Mouse (Mus musculus) macrophage (primary cell): ENCODE data around the gene Mylk3. TPM values are rescaled to one million over a fixed set of nuclear protein-coding genes. Genes with fewer than 3 reads are reported as not detected.

Source experiments
- H3K27ac ChIP-seq: fragments of 350-480 bp; formaldehyde crosslinking; 2 replicates; pipeline ENCODE4 v1.9.0; 2021
- H3K36me3 ChIP-seq: fragments of 350-480 bp; formaldehyde crosslinking; 2 replicates; pipeline ENCODE4 v1.9.0; 2021; ENCODE audit errors: inconsistent target
- H3K4me3 ChIP-seq: fragments of 350-480 bp; formaldehyde crosslinking; 2 replicates; pipeline ENCODE4 v1.9.0; 2021; ENCODE audit errors: inconsistent target
- H3K79me2 ChIP-seq: fragments of 350-480 bp; formaldehyde crosslinking; 2 replicates; pipeline ENCODE4 v1.9.0; 2021; ENCODE audit errors: inconsistent target
- WGBS: methylation state at CpG from one replicate; pipeline ENCODE4 v1.1.7; 2026; ENCODE audit warnings: inconsistent platforms; ENCODE audit not compliant: missing documents; 5-methylcytosine and 5-hydroxymethylcytosine counted together
- polyA plus RNA-seq: library from polyadenylated mRNA; stranded (reverse); fragments of 250-400 nt; gene quantifications from 3 replicates; pipeline ENCODE4 v1.2.4, GENCODE M21; 2018; ENCODE audit warnings: inconsistent platforms

Mylk3 gene
- polyA plus RNA-seq, 1 experiment from 2014 or later, result 0.06 TPM

- Histone ChIP-seq H3K4me3 (no peak overlapping the region), H3K27ac (no peak overlapping the region), H3K79me2 (no peaks in the 10 kb centered on the region), H3K36me3 (no peaks in the 10 kb centered on the region)
- 87% methylated on average over 4 of the region's 4 CpGs for WGBS
Measured at GRCm38 (mm10) chr8:85398548-85398947, 12.4 kb upstream of the Mylk3 start.

- WGBS, result 54% methylated on average over 5 of the region's 5 CpGs
- H3K4me3 ChIP-seq, result no peak overlapping the region
Measured at GRCm38 (mm10) chr8:85397508-85397907, 11.4 kb upstream of the Mylk3 start.

GRCm38 (mm10) chr8:85396432-85397079, 10.4 kb upstream of the Mylk3 start:
- no peaks in the 10 kb centered on the region for H3K79me2 ChIP-seq
- 88% methylated on average over 5 of the region's 5 CpGs for WGBS
- H3K36me3 ChIP-seq, result no peaks in the 10 kb centered on the region
- H3K27ac ChIP-seq, result no peak overlapping the region
- H3K4me3 ChIP-seq, result no peak overlapping the region

More at GRCm38 (mm10) chr8:85397508-85397907, 11.4 kb upstream of the Mylk3 start:
- Histone ChIP-seq H3K36me3 (no peaks in the 10 kb centered on the region), H3K27ac (no peak overlapping the region), H3K79me2 (no peaks in the 10 kb centered on the region)

GRCm38 (mm10) chr8:85395681-85396431, 9.7 kb upstream of the Mylk3 start:
- Histone ChIP-seq H3K36me3 (no peaks in the 10 kb centered on the region), H3K79me2 (no peaks in the 10 kb centered on the region), H3K27ac (no peak overlapping the region), H3K4me3 (no peak overlapping the region)
- 66% methylated on average over 8 of the region's 8 CpGs for WGBS

GRCm38 (mm10) chr8:85395017-85395416, 8.9 kb upstream of the Mylk3 start:
- Histone ChIP-seq H3K27ac (no peak overlapping the region), H3K79me2 (no peaks in the 10 kb centered on the region), H3K36me3 (no peaks in the 10 kb centered on the region), H3K4me3 (no peak overlapping the region)
- 75% methylated on average over 3 of the region's 3 CpGs for WGBS

- no peak overlapping the region for H3K27ac ChIP-seq
- no peak overlapping the region for H3K4me3 ChIP-seq
- no peaks in the 10 kb centered on the region for H3K79me2 ChIP-seq
- H3K36me3 ChIP-seq, result no peaks in the 10 kb centered on the region
- 92% methylated on average over 6 of the region's 6 CpGs for WGBS
Measured at GRCm38 (mm10) chr8:85393199-85393598, 7.1 kb upstream of the Mylk3 start.

GRCm38 (mm10) chr8:85391438-85391837, 5.3 kb upstream of the Mylk3 start:
- Histone ChIP-seq H3K27ac (no peak overlapping the region), H3K79me2 (no peaks in the 10 kb centered on the region), H3K36me3 (no peaks in the 10 kb centered on the region), H3K4me3 (no peak overlapping the region)
- WGBS, result 100% methylated on average over 1 of the region's 1 CpGs

GRCm38 (mm10) chr8:85381926-85382325, 4.2 kb downstream of the Mylk3 start:
- Histone ChIP-seq H3K79me2 (no peaks in the 10 kb centered on the region), H3K27ac (no peak overlapping the region), H3K36me3 (no peaks in the 10 kb centered on the region), H3K4me3 (no peak overlapping the region)
- WGBS, result 92% methylated on average over 4 of the region's 4 CpGs

GRCm38 (mm10) chr8:85380824-85381209, 5.3 kb downstream of the Mylk3 start:
- WGBS, result 49% methylated on average over 8 of the region's 8 CpGs
- no peaks in the 10 kb centered on the region for H3K36me3 ChIP-seq
- no peak overlapping the region for H3K27ac ChIP-seq
- H3K79me2 ChIP-seq, result no peaks in the 10 kb centered on the region
- no peak overlapping the region for H3K4me3 ChIP-seq

- no peak overlapping the region for H3K27ac ChIP-seq
- H3K79me2 ChIP-seq, result no peaks in the 10 kb centered on the region
- WGBS, result 80% methylated on average over 10 of the region's 10 CpGs
- no peaks in the 10 kb centered on the region for H3K36me3 ChIP-seq
- no peak overlapping the region for H3K4me3 ChIP-seq
Measured at GRCm38 (mm10) chr8:85380123-85380823, 5.9 kb downstream of the Mylk3 start.

GRCm38 (mm10) chr8:85379142-85379781, 6.9 kb downstream of the Mylk3 start:
- WGBS, result 80% methylated on average over 1 of the region's 2 CpGs
- Histone ChIP-seq H3K79me2 (no peaks in the 10 kb centered on the region), H3K4me3 (no peak overlapping the region), H3K36me3 (no peaks in the 10 kb centered on the region), H3K27ac (no peak overlapping the region)

- WGBS, result 63% methylated on average over 3 of the region's 3 CpGs
- no peak overlapping the region for H3K27ac ChIP-seq
- H3K79me2 ChIP-seq, result no peaks in the 10 kb centered on the region
Measured at GRCm38 (mm10) chr8:85376516-85376915, 9.6 kb downstream of the Mylk3 start.

GRCm38 (mm10) chr8:85374286-85374685, 11.9 kb downstream of the Mylk3 start:
- Histone ChIP-seq H3K4me3 (no peak overlapping the region), H3K36me3 (no peaks in the 10 kb centered on the region), H3K79me2 (no peaks in the 10 kb centered on the region), H3K27ac (no peak overlapping the region)
- WGBS, result 88% methylated on average over 3 of the region's 4 CpGs

More at GRCm38 (mm10) chr8:85376516-85376915, 9.6 kb downstream of the Mylk3 start:
- Histone ChIP-seq H3K36me3 (no peaks in the 10 kb centered on the region), H3K4me3 (no peak overlapping the region)

- H3K79me2 ChIP-seq, result no peaks in the 10 kb centered on the region
- H3K4me3 ChIP-seq, result no peak overlapping the region
- no peaks in the 10 kb centered on the region for H3K36me3 ChIP-seq
- 9% methylated on average over 5 of the region's 5 CpGs for WGBS
- H3K27ac ChIP-seq, result no peak overlapping the region
Measured at GRCm38 (mm10) chr8:85373435-85374039, 12.6 kb downstream of the Mylk3 start.
